Mouse (Mus musculus): ENCODE results near the gene Kctd10. TPM values are rescaled to one million over a fixed set of nuclear protein-coding genes. Genes with fewer than 3 reads are reported as not detected.
A peak's percentile ranks its signal among the peaks of the same experiment; 100 is the strongest.

Gene Kctd10
- 93.4 and 101 TPM in 2 replicates for polyA plus RNA-seq (2015; fragmentation: Nextera tagmentation; extraction: Ambion mirVana)

DNA sequence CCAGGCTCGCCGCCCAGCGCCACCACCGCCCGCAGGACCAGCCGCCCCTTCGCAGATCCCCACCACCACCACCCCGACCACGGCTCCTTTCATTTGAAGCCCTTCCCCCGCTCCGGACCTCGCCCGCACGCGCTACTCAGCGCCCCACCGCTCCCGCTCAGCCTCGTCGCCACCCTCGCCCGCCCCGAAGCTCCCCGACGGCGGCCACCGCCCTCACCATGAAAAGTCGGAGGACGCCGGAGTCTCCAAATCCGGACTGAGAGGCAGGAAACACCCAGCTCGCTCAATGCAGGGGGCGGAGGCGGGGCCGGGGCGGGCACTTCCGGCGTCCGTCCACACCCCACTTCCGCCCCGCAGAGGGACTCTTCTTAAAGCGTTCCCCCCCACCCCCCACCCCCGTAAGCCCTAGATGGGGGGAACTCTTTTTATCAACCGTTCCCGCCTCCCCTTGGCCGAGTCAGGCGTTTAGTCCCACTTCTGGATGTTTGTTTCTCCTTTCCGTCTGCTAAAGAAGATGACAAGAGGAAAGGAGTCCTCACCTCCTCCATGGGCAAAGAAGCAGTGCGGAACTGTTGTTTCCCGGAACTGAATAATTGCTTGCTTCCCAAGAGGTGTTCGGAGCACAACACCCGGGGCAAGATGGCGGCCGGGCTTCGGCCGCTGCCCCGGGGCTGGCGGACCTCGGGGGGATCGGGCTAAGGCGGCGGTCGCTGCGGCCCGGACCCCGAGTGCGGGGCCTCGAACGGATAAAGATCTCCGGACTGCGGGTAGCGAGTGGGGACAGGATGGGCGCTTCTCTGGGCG, at the start of gene Kctd10, which contains the start of gene Ube3b:
Gene Kctd10, minus strand, starts transcription at position 300 of the 804 bp plus-strand sequence.
Gene Ube3b, plus strand, starts transcription at position 399 of the 804 bp plus-strand sequence.
- Histone ChIP-seq H3K9ac (peak within 1 kb of the TSS; percentile 98), H3K27ac (peak within 1 kb of the TSS; percentile 92), H3K36me3 (peaks cover 33% of the 10 kb centered on the region), H3K9me3 (replicated peaks) (no peaks in the 10 kb centered on the region), H3K4me2 (peak within 1 kb of the TSS; percentile 69), H3K4me3 (replicated peaks) (peak within 1 kb of the TSS; percentile 92), H3K27me3 (no peaks in the 10 kb centered on the region), H3K4me1 (peaks cover 59% of the 10 kb centered on the region)
- peak; percentile 95 for ATAC-seq (replicated peaks; ENCODE audit: low FRiP score)
- under 1% methylated on average over 72 of the region's 74 CpGs for WGBS

- Histone ChIP-seq H3K4me1 (peaks cover 18% of the 10 kb centered on the region; the same call in 1 of the 2 replicates), H3K27me3 (no peaks in the 10 kb centered on the region), H3K4me3 (replicated peaks) (no peak overlapping the region), H3K36me3 (peaks cover 10% of the 10 kb centered on the region), H3K9me3 (replicated peaks) (no peaks in the 10 kb centered on the region), H3K9ac (no peak overlapping the region), H3K27ac (no peak overlapping the region), H3K4me2 (no peak overlapping the region)
- 86% methylated on average over 7 of the region's 7 CpGs for WGBS
- no peak for ATAC-seq (replicated peaks; ENCODE audit: low FRiP score)
These were observed 49.5 kb upstream of the Kctd10 start for GRCm38 (mm10) chr5:114429781-114430180.

DNA sequence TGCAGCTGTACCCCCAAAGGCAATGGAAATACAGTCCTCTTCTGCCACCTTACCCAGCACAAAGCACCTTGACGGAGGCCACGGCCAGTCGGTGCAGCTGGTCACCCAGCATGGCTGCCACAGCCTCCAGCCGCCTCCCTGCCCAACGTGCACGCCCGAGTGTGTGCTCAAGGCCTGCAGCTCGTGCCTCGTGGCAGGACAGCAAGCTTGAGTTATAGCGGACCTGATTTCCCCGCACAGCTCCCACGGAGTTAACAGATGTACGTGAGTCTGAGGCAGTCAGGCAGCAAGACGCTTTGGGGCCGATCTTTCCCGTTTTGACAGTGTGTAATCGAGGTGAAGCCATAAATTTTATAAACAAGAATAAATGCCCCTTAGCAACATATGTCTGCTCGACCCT, 48.3 kb upstream of the Kctd10 start:
- Histone ChIP-seq H3K27me3 (no peaks in the 10 kb centered on the region), H3K4me3 (replicated peaks) (no peak overlapping the region), H3K36me3 (no peaks in the 10 kb centered on the region), H3K9ac (no peak overlapping the region), H3K9me3 (replicated peaks) (no peaks in the 10 kb centered on the region), H3K27ac (no peak overlapping the region), H3K4me1 (peaks cover 18% of the 10 kb centered on the region; the same call in 1 of the 2 replicates), H3K4me2 (no peak overlapping the region)
- no peak for ATAC-seq (replicated peaks; ENCODE audit: low FRiP score)
- WGBS = 25% methylated on average over 18 of the region's 18 CpGs

DNA sequence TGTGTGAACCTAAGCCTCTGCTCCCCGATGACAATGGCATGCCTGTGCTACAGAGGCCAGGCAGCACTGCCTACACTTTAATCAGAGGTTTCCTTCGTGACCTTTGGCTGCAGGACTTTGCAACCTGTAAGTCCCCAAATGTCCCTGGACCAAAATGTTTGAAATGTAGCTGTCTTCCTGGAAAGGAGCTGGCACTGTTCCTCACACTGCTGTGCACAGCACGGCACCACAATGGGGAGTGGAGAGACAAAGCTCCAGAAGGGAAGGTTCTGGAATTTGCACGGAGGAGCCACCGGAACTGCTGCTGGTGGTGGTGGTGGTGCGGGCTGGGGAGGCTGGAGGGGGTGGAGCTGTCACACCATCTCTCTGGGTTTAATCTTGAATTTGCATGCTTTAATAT, 46.4 kb upstream of the Kctd10 start:
- no peak overlapping the region for H3K4me2 ChIP-seq
- H3K9ac ChIP-seq = no peak overlapping the region
- no peaks in the 10 kb centered on the region for H3K9me3 ChIP-seq (replicated peaks)
- WGBS = 78% methylated on average over 6 of the region's 6 CpGs
- no peaks in the 10 kb centered on the region for H3K27me3 ChIP-seq
- peaks cover 25% of the 10 kb centered on the region for H3K4me1 ChIP-seq
- no peak for ATAC-seq (replicated peaks; ENCODE audit: low FRiP score)
- H3K36me3 ChIP-seq = no peaks in the 10 kb centered on the region
- H3K4me3 ChIP-seq (replicated peaks) = no peak overlapping the region
- no peak overlapping the region for H3K27ac ChIP-seq

- H3K27ac ChIP-seq = no peak overlapping the region
These were observed 43.7 kb upstream of the Kctd10 start for GRCm38 (mm10) chr5:114423961-114424360.

DNA sequence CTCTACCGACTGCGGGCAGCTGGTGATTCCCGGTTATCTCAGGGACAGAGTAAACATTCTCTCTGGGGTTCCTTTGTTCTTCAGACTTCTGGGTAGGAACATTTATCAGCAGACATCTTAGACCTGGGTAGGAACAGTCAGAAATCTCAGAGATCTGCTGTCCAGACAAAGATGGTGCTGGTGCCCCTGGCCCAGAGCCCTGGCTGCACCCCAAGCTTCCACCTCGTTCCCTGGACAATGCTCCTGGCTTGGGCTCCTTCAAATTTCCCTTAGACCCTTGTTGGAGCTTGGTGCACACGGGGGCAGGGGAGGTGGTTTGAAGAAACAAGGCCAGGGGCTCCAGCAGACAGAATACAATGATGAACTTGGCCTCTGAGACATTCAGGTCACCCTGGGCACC, 42.3 kb upstream of the Kctd10 start:
- Histone ChIP-seq H3K9ac (no peak overlapping the region), H3K36me3 (peaks cover 39% of the 10 kb centered on the region), H3K27me3 (no peaks in the 10 kb centered on the region), H3K4me3 (replicated peaks) (no peak overlapping the region), H3K9me3 (replicated peaks) (no peaks in the 10 kb centered on the region), H3K4me2 (no peak overlapping the region), H3K4me1 (peaks cover 11% of the 10 kb centered on the region), H3K27ac (no peak overlapping the region)
- WGBS = 48% methylated on average over 5 of the region's 5 CpGs
- ATAC-seq (replicated peaks; ENCODE audit: low FRiP score) = no peak

More at GRCm38 (mm10) chr5:114423961-114424360, 43.7 kb upstream of the Kctd10 start:
- H3K9ac ChIP-seq = no peak overlapping the region
- 82% methylated on average over 5 of the region's 5 CpGs for WGBS
- H3K27me3 ChIP-seq = no peaks in the 10 kb centered on the region
- peaks cover 20% of the 10 kb centered on the region for H3K4me1 ChIP-seq
- H3K36me3 ChIP-seq = peaks cover 26% of the 10 kb centered on the region
- ATAC-seq (replicated peaks; ENCODE audit: low FRiP score) = no peak
- H3K4me3 ChIP-seq (replicated peaks) = no peak overlapping the region
- no peak overlapping the region for H3K4me2 ChIP-seq
- no peaks in the 10 kb centered on the region for H3K9me3 ChIP-seq (replicated peaks)

GRCm38 (mm10) chr5:114421561-114422298, 41.4 kb upstream of the Kctd10 start:
- WGBS = 57% methylated on average over 11 of the region's 11 CpGs
- ATAC-seq (replicated peaks; ENCODE audit: low FRiP score) = 0 out of 2 replicates have a peak, but pooled peaks have one; percentile 20
- no peak overlapping the region for H3K27ac ChIP-seq

GRCm38 (mm10) chr5:114418541-114418940, 38.2 kb upstream of the Kctd10 start:
- H3K4me1 ChIP-seq = peaks cover 12% of the 10 kb centered on the region
- peaks cover 80% of the 10 kb centered on the region for H3K36me3 ChIP-seq
- no peak overlapping the region for H3K9ac ChIP-seq
- WGBS = 80% methylated on average over 8 of the region's 8 CpGs
- H3K27ac ChIP-seq = no peak overlapping the region
- H3K27me3 ChIP-seq = no peaks in the 10 kb centered on the region
- no peak overlapping the region for H3K4me3 ChIP-seq (replicated peaks)
- H3K4me2 ChIP-seq = no peak overlapping the region
- no peak; the same call in 1 of the 2 replicates for ATAC-seq (replicated peaks; ENCODE audit: low FRiP score)
- no peaks in the 10 kb centered on the region for H3K9me3 ChIP-seq (replicated peaks)

More at GRCm38 (mm10) chr5:114421561-114422298, 41.4 kb upstream of the Kctd10 start:
- Histone ChIP-seq H3K36me3 (peaks cover 48% of the 10 kb centered on the region), H3K4me3 (replicated peaks) (no peak overlapping the region), H3K9ac (no peak overlapping the region), H3K4me1 (peaks cover 11% of the 10 kb centered on the region), H3K9me3 (replicated peaks) (no peaks in the 10 kb centered on the region), H3K27me3 (no peaks in the 10 kb centered on the region), H3K4me2 (no peak overlapping the region)

DNA sequence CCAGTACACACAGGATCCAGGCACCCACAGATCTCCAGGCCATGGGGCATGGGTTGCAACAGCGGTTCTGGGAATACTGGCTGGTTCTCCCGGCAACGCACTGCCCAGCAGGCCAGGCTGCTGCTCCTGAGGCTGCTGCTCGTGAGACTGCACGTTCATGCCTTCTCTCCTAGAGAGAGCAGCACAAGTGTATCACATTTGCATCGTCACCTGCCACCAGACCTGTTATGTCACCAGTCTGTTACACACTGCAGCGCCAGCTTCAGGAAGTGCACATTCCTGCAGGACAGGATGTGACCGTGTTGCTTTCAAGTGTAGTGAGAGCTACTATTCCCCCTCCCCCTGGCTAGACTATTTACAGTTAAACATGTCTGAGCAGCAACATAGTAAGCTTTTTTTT, 36.5 kb upstream of the Kctd10 start:
- Histone ChIP-seq H3K27ac (no peak overlapping the region), H3K4me2 (no peak overlapping the region), H3K9ac (no peak overlapping the region), H3K27me3 (no peaks in the 10 kb centered on the region), H3K36me3 (peaks cover 97% of the 10 kb centered on the region), H3K9me3 (replicated peaks) (no peaks in the 10 kb centered on the region), H3K4me3 (replicated peaks) (no peak overlapping the region), H3K4me1 (peaks cover 16% of the 10 kb centered on the region)
- ATAC-seq (replicated peaks; ENCODE audit: low FRiP score) = no peak
- WGBS = 78% methylated on average over 8 of the region's 8 CpGs

GRCm38 (mm10) chr5:114415606-114416005, 35.3 kb upstream of the Kctd10 start:
- Histone ChIP-seq H3K4me1 (peaks cover 11% of the 10 kb centered on the region), H3K27ac (no peak overlapping the region), H3K36me3 (peaks cover 100% of the 10 kb centered on the region), H3K9me3 (replicated peaks) (no peaks in the 10 kb centered on the region), H3K4me2 (no peak overlapping the region), H3K4me3 (replicated peaks) (no peak overlapping the region), H3K9ac (no peak overlapping the region), H3K27me3 (no peaks in the 10 kb centered on the region)
- 94% methylated on average over 5 of the region's 5 CpGs for WGBS
- no peak for ATAC-seq (replicated peaks; ENCODE audit: low FRiP score)

DNA sequence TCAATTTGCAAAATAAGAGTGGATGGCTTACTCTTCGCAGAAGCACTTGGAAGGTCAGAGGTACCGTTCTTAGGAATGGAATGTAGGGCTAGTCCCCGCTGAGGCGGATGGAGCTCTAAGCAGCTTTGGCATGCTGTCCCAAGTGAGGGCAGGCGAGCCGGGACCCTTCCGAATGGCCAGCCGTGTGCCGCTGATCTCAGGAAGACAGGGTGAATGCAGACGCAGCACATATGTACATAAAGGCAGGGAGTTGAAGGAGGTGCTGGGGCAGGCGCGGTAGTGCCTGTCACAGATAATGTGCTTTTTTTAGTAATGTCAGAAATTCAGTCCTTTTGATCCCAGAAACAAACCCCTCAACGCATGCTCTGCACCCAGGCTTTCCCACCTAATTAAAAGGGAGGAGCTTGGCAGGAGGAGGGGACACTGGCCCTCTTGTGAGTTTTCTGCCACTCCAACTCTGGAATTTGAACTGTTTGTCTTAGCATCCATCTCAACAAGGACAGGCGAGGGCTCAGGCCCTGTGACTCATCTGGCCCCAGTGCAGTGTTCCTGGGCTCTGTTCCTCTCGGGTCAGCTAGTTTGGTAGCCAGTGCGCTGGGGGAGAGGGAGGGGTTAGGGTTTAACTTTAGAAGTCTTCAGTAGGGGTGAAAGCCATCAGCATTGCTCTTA, 32.9 kb upstream of the Kctd10 start:
- H3K9me3 ChIP-seq (replicated peaks) = no peaks in the 10 kb centered on the region
- H3K4me2 ChIP-seq = no peak overlapping the region
- no peak overlapping the region for H3K4me3 ChIP-seq (replicated peaks)
- ATAC-seq (replicated peaks; ENCODE audit: low FRiP score) = no peak
- H3K9ac ChIP-seq = no peak overlapping the region
- peaks cover 100% of the 10 kb centered on the region for H3K36me3 ChIP-seq
- peaks cover 11% of the 10 kb centered on the region for H3K4me1 ChIP-seq
- no peaks in the 10 kb centered on the region for H3K27me3 ChIP-seq
- peak overlapping the region; percentile 45; the same call in 1 of the 2 replicates for H3K27ac ChIP-seq
- WGBS = 56% methylated on average over 16 of the region's 16 CpGs

Measured in kidney, embryonic 15.5 days (tissue).